Mouse (Mus musculus): Measurements from ENCODE around the gene Nell2.

GRCm38 (mm10) chr15:95259671-95260450, 268.5 kb downstream of the Nell2 start:
- no peak for TF ChIP-seq CTCF (IDR thresholded peaks at IDR 0.05; ENCODE audit: low read depth)
- no peak for TF ChIP-seq EP300 (IDR thresholded peaks at IDR 0.05; ENCODE audit: low read depth)
